Mouse (Mus musculus): ENCODE measurements around the gene Fam219b.
A peak's percentile ranks its signal among the peaks of the same experiment; 100 is the strongest.

Fam219b gene

DNA sequence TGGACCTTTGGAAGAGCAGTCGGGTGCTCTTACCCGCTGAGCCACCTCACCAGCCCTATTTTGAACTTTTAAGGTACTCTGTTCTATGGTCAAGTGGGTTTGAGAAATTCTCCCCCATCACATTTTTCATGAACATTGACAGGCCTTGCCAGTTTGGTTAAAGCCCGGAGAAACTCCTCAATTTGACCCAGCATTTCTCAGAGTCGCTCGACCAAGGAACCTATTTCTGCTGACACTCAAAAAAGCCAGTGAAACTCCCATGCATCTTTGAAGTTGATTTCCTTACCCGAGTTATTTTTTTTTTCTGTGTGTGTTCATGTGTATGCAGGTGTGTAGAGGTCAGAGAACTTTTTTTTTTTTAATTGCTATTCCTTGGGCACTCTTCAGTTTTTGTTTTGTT, 27.3 kb downstream of the Fam219b start:
- no peak for DNase-seq (ENCODE audit: low spot score)

GRCm38 (mm10) chr9:57565741-57566221, 28.5 kb downstream of the Fam219b start:
- peak; percentile 65 for DNase-seq (ENCODE audit: low spot score)

GRCm38 (mm10) chr9:57566846-57567245, 29.5 kb downstream of the Fam219b start:
- no peak for DNase-seq (ENCODE audit: low spot score)

- no peak for DNase-seq (ENCODE audit: low spot score)
Measured at GRCm38 (mm10) chr9:57568500-57568899, 31.2 kb downstream of the Fam219b start.

- no peak for DNase-seq (ENCODE audit: low spot score)
Measured at GRCm38 (mm10) chr9:57574397-57574796, 37.1 kb downstream of the Fam219b start.

DNA sequence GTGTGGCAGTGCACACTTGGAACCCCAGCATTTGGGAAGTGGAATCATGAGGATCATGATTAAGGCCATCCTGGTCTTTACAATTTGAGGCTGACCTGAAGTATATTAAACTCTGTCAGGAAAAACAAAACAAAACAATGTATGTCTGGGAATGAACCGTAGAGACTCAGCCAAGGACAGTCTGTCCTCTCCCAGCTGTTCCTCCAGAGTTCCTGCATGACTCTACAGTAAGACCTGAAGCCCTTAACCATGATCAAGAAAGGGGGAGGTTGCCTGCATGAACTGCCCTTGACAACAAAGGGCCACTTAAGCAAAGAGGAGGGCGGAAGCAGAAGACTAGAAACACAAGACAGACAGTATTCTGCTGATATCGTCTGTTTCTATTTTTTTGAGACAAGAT, 38.2 kb downstream of the Fam219b start:
- no peak for DNase-seq (ENCODE audit: low spot score)

- DNase-seq (ENCODE audit: low spot score): no peak
Measured at GRCm38 (mm10) chr9:57577144-57577849, 40.0 kb downstream of the Fam219b start.

GRCm38 (mm10) chr9:57584991-57585390, 47.7 kb downstream of the Fam219b start:
- DNase-seq (ENCODE audit: low spot score): no peak

DNA sequence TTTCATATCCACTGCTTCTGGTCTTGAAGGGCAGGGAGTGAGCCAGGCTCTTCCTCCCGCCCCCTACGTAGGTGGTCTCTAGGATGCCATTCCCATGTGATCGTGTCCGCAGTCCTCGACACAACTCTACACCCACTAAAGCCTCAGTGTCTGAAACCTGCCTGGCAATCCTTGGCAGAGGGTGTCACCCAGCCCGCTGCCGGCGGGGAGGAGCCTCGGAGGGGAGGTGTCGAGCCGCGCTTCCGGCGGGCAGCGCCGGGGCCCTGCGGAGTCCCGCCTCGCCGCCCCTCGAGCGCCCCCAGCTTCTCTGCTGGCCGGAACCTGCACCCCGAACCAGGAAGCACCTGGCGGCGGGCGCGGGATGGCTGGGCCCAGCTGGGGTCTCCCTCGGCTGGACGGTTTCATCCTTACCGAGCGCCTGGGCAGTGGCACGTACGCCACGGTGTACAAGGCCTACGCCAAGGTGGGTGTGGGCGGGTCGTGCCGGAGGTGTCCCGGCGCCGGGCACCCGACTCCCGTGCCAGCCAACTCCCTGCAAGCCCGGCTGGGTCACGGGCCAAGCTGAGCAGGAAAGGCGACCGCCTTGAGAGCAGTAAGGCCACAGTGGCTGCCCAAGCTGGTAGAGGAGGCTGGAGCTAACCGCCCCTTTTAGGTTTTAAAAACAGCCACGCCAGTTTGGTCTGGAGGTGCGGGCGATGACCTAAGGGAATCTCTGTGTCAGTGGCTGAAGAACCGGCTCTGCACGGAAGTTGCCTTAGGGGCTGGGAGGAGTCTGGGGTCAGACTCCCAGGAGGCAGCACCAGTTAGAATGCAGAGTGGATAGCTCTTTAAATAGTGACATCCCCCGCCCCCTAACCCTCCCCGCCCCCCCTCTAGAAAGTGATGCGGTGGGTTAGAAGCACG, 52.1 kb downstream of the Fam219b start, which contains the start of gene Ulk3:
TSS of gene Ulk3 (plus strand) at position 229 of the 903 bp plus-strand sequence.
- peak; percentile 75 for DNase-seq (ENCODE audit: low spot score)

DNA sequence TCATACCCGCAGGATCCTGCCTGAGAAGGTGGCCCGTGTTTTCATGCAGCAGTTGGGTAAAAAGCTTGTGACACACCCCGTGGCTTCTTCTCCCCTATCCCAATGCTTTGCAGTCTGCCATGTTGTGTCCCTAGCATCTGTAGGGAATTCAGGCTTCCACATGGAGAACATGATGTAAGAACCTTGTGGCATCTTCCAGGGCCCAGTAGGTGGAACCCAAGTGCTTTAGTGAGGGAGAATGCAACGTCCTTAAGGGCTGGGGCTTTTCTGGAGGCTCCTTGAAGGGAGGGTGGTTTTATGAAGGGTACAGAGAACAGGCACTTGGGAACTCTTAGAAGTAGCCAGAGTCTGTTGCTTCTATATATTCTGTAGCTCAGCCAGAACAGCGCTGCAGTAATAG, 53.4 kb downstream of the Fam219b start:
- DNase-seq (ENCODE audit: low spot score): peak; percentile 37
